Mouse (Mus musculus): Measurements from ENCODE around the gene C1rb. TPM values are rescaled to one million over a fixed set of nuclear protein-coding genes. Genes with fewer than 3 reads are reported as not detected.
"Not testable (repeated sequence)": the region's sequence is repeated elsewhere in the genome, so short reads cannot be mapped to it uniquely, and the experiment has no call there.

The C1rb gene
- total and polyA plus RNA-seq, 2 experiments from 2014 or later: not detected

DNA sequence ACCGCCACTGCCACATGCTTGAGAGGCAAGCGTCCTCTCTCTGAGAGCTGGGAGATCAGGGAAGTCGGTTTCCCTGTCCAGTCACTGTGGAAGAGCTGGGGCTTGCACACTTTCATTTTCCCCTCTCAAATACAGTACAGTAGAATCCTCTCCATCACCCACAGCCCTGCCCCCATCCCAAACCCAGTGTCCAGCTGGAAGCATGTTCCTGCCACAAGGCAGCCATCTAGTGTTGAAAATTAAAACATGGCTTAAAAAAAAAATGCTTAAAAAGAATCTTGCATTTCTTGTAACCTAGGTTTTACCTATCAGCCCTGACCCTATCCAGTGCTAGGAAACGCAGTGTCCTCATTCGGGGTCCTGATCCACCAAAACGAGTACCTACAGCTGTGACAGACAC is 25.6 kb upstream of the C1rb start:
- WGBS: 90% methylated on average over 6 of the region's 6 CpGs

GRCm38 (mm10) chr6:124545425-124545824 is 24.7 kb upstream of the C1rb start:
- ATAC-seq (no peak), DNase-seq (no peak)
- H3K9me3 ChIP-seq (ENCODE audit: low read length): no peaks in the 10 kb centered on the region
- no peak for TF ChIP-seq CTCF (IDR thresholded peaks at IDR 0.05; ENCODE audit: low read depth)
- H3K4me3 ChIP-seq (ENCODE audit: low read depth, low read length): no peak overlapping the region
- H3K4me2 ChIP-seq (ENCODE audit: low read depth): no peak overlapping the region
- 85% methylated on average over 2 of the region's 2 CpGs for WGBS
- H3K9ac ChIP-seq: no peak overlapping the region
- no peaks in the 10 kb centered on the region for H3K36me3 ChIP-seq (ENCODE audit: insufficient read depth)
- H3K27me3 ChIP-seq (ENCODE audit: insufficient read depth, low read length): no peaks in the 10 kb centered on the region
- no peak overlapping the region for H3K27ac ChIP-seq (ENCODE audit: low read depth, low read length)
- no peaks in the 10 kb centered on the region for H3K4me1 ChIP-seq (ENCODE audit: insufficient read depth)

More for the DNA sequence above, 25.6 kb upstream of the C1rb start:
- ATAC-seq (no peak), DNase-seq (no peak)
- Histone ChIP-seq H3K4me1 (ENCODE audit: insufficient read depth) (no peaks in the 10 kb centered on the region), H3K9ac (no peak overlapping the region), H3K4me2 (ENCODE audit: low read depth) (no peak overlapping the region), H3K27me3 (ENCODE audit: insufficient read depth, low read length) (no peaks in the 10 kb centered on the region), H3K4me3 (ENCODE audit: low read depth, low read length) (no peak overlapping the region), H3K9me3 (ENCODE audit: low read length) (no peaks in the 10 kb centered on the region), H3K36me3 (ENCODE audit: insufficient read depth) (no peaks in the 10 kb centered on the region), H3K27ac (ENCODE audit: low read depth, low read length) (no peak overlapping the region)
- no peak for TF ChIP-seq CTCF (IDR thresholded peaks at IDR 0.05; ENCODE audit: low read depth)

- H3K36me3 ChIP-seq (ENCODE audit: insufficient read depth); ATAC-seq; H3K9ac ChIP-seq; H3K4me3 ChIP-seq (ENCODE audit: low read depth, low read length); H3K4me1 ChIP-seq (ENCODE audit: insufficient read depth); H3K9me3 ChIP-seq (ENCODE audit: low read length); H3K27ac ChIP-seq (ENCODE audit: low read depth, low read length); H3K4me2 ChIP-seq (ENCODE audit: low read depth); H3K27me3 ChIP-seq (ENCODE audit: insufficient read depth, low read length); DNase-seq: not testable (repeated sequence)
- WGBS: 92% methylated on average over 2 of the region's 3 CpGs
Observed at GRCm38 (mm10) chr6:124547979-124548378, 22.1 kb upstream of the C1rb start.

DNA sequence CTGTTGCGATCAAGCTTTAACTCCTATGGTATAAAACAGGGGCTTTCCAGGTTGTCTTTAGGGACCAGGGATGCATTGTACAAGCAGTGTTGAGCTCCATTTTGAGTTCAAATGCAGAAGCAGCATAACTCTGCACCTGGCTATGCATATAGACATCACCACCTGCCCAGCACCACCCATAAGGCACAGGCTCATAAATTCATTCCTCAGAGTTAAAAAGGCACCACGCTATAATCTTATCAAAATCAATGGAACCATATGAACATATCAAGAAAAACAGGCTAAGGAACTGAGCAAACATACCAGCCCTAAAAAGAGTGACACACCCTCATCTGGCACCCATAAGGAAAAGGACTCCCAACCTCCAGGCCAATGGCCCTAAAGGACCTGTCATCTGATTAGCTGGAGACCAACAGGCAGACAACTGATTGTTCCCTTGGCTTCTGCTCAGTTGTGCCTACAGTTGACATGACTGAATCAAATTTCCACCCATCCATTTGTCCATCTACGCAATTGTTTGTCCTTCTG is 21.0 kb upstream of the C1rb start:
- no peaks in the 10 kb centered on the region for H3K27me3 ChIP-seq (ENCODE audit: insufficient read depth, low read length)
- H3K36me3 ChIP-seq (ENCODE audit: insufficient read depth): no peaks in the 10 kb centered on the region
- no peak overlapping the region for H3K27ac ChIP-seq (ENCODE audit: low read depth, low read length)
- TF ChIP-seq CTCF (IDR thresholded peaks at IDR 0.05; ENCODE audit: low read depth): no peak
- H3K9ac ChIP-seq: no peak overlapping the region
- whole genome bisulfite sequencing: 90% methylated on average over 3 of the region's 3 CpGs
- ATAC-seq (no peak), DNase-seq (no peak)
- peaks cover 6% of the 10 kb centered on the region; the same call in 1 of the 2 replicates for H3K9me3 ChIP-seq (ENCODE audit: low read length)
- H3K4me2 ChIP-seq (ENCODE audit: low read depth): no peak overlapping the region
- H3K4me1 ChIP-seq (ENCODE audit: insufficient read depth): no peaks in the 10 kb centered on the region
- H3K4me3 ChIP-seq (ENCODE audit: low read depth, low read length): no peak overlapping the region

DNA sequence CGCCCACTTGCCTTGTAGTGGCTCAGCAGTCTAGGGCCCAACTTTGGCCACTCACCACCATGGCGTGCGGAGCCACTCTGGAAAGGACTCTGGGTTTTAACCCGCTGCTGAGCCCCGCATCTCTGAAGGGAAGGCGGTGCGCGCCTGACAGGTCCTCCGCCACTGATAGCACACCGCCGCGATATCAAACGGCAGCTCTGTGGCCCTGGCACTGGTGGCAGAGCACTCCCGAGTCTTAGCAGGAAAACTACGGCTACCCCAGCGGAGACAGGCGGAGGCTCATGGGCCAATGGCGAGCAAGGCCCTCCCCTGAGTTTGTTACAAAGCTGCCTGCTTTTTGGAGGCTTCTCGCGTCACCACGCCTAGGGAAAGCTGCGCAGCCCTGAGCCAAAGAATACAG is 17.3 kb upstream of the C1rb start:
- H3K4me1 ChIP-seq (ENCODE audit: insufficient read depth): no peaks in the 10 kb centered on the region
- no peak for ATAC-seq
- H3K9ac ChIP-seq: no peak overlapping the region
- no peak for TF ChIP-seq CTCF (IDR thresholded peaks at IDR 0.05; ENCODE audit: low read depth)
- H3K27ac ChIP-seq (ENCODE audit: low read depth, low read length): no peak overlapping the region
- no peak for DNase-seq
- H3K9me3 ChIP-seq (ENCODE audit: low read length): peaks cover 6% of the 10 kb centered on the region; the same call in 1 of the 2 replicates
- H3K27me3 ChIP-seq (ENCODE audit: insufficient read depth, low read length): no peaks in the 10 kb centered on the region
- no peak overlapping the region for H3K4me2 ChIP-seq (ENCODE audit: low read depth)
- no peaks in the 10 kb centered on the region for H3K36me3 ChIP-seq (ENCODE audit: insufficient read depth)
- H3K4me3 ChIP-seq (ENCODE audit: low read depth, low read length): no peak overlapping the region
- 71% methylated on average over 22 of the region's 22 CpGs for WGBS

DNA sequence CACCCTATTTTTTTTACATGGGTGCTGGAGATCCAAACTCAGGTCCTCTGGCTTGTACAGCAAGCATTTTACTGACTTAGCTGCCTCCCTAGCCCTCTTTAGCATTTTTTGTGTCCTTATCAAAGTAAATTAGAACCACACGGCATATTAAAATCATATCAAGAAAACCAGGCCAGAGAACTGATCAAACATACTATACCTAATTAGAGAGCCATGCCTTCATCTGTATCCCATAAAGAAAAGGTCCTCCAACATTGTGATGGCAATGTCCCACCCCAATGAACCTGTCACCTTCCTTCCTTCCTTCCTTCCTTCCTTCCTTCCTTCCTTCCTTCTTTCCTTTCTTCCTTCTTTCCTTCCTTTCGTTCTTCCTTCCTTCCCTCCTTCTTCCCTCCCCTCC is 14.1 kb upstream of the C1rb start:
- not testable (repeated sequence) for DNase-seq

GRCm38 (mm10) chr6:124561156-124561555 is 8.9 kb upstream of the C1rb start:
- H3K27ac ChIP-seq (ENCODE audit: low read depth, low read length); H3K4me1 ChIP-seq (ENCODE audit: insufficient read depth); H3K4me2 ChIP-seq (ENCODE audit: low read depth); H3K27me3 ChIP-seq (ENCODE audit: insufficient read depth, low read length); H3K36me3 ChIP-seq (ENCODE audit: insufficient read depth); H3K9me3 ChIP-seq (ENCODE audit: low read length); DNase-seq; ATAC-seq; H3K4me3 ChIP-seq (ENCODE audit: low read depth, low read length); H3K9ac ChIP-seq: not testable (repeated sequence)
- 88% methylated on average over 4 of the region's 4 CpGs for WGBS

More for the DNA sequence above, 14.1 kb upstream of the C1rb start:
- not testable (repeated sequence) for H3K27ac ChIP-seq (ENCODE audit: low read depth, low read length); H3K4me2 ChIP-seq (ENCODE audit: low read depth); H3K27me3 ChIP-seq (ENCODE audit: insufficient read depth, low read length); H3K9ac ChIP-seq; H3K36me3 ChIP-seq (ENCODE audit: insufficient read depth); H3K9me3 ChIP-seq (ENCODE audit: low read length); ATAC-seq; H3K4me3 ChIP-seq (ENCODE audit: low read depth, low read length); H3K4me1 ChIP-seq (ENCODE audit: insufficient read depth)
- WGBS: 79% methylated on average over 2 of the region's 2 CpGs

DNA sequence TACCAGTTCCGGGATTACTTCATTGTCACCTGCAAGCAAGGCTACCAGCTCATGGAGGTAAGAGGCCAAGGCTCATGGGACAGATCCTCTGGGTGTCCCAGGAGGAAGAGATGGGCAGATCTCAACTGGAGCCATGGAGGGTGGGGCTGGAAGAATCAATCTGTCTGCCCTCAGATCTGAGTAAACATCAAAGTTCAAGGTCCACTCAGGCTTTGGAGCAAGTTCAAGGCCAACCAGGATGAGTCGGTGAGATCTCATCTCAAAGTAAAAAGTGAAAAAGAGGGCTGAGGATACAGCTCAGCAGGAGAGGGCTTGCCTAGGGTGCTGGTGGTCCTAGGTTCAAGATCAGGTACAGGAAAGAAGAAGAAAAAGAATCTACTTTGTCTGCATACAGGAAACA is 8.5 kb upstream of the C1rb start:
- not testable (repeated sequence) for H3K27me3 ChIP-seq (ENCODE audit: insufficient read depth, low read length); H3K9ac ChIP-seq; H3K36me3 ChIP-seq (ENCODE audit: insufficient read depth); H3K4me3 ChIP-seq (ENCODE audit: low read depth, low read length); H3K27ac ChIP-seq (ENCODE audit: low read depth, low read length); DNase-seq; H3K4me2 ChIP-seq (ENCODE audit: low read depth); H3K4me1 ChIP-seq (ENCODE audit: insufficient read depth); ATAC-seq; H3K9me3 ChIP-seq (ENCODE audit: low read length)
- WGBS: 93% methylated on average over 2 of the region's 2 CpGs

DNA sequence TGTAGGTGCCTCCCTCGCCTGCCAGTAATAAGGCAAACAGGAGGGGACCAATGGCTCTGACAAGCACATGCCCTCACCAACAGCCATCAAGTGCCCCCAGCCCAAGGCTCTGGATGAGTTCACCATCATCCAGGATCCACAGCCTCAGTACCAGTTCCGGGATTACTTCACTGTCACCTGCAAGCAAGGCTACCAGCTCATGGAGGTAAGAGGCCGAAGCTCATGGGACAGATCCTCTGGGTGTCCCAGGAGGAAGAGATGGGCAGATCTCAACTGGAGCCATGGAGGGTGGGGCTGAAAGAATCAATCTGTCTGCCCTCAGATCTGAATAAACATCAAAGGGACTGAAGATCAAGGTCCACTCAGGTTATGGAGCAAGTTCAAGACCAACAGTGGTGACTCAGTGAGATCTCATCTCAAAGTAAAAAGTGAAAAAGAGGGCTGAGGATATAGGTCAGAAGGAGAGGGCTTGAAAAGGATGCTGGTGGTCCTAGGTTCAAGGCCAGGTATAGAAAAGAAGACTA is 5.1 kb downstream of the C1rb start:
- WGBS: 92% methylated on average over 3 of the region's 3 CpGs
- H3K4me1 ChIP-seq (ENCODE audit: insufficient read depth); H3K27ac ChIP-seq (ENCODE audit: low read depth, low read length); H3K27me3 ChIP-seq (ENCODE audit: insufficient read depth, low read length); ATAC-seq; DNase-seq; H3K4me3 ChIP-seq (ENCODE audit: low read depth, low read length); H3K9ac ChIP-seq; H3K4me2 ChIP-seq (ENCODE audit: low read depth); H3K9me3 ChIP-seq (ENCODE audit: low read length); H3K36me3 ChIP-seq (ENCODE audit: insufficient read depth): not testable (repeated sequence)

DNA sequence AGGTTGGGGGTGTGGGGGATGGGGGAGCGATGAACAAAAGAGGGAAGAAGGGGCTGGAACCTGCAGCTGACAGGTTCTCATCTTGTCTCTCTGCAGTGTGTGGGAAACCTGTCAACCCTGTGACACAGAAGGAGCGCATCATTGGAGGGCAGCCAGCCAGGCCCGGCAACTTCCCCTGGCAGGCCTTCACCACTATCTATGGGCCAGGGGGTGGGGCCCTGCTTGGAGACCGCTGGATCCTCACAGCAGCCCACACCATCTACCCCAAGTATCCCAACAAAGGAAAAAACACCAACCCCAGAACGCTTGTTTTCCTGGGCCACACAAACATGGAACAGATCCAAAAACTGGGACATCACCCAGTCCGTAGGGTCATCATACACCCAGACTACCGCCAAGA is 10.1 kb downstream of the C1rb start:
- not testable (repeated sequence) for H3K9me3 ChIP-seq (ENCODE audit: low read length); DNase-seq; H3K27ac ChIP-seq (ENCODE audit: low read depth, low read length); H3K9ac ChIP-seq; ATAC-seq; H3K4me1 ChIP-seq (ENCODE audit: insufficient read depth); H3K4me2 ChIP-seq (ENCODE audit: low read depth); H3K27me3 ChIP-seq (ENCODE audit: insufficient read depth, low read length); H3K4me3 ChIP-seq (ENCODE audit: low read depth, low read length); H3K36me3 ChIP-seq (ENCODE audit: insufficient read depth)
- WGBS: 80% methylated on average over 7 of the region's 7 CpGs
